Mouse (Mus musculus) c-Kit-positive CD71-positive TER-119-negative erythroid progenitor cells, embryonic 14.5 days (primary cell): ENCODE measurements around the gene Ninj1.

Experiments
- DNase-seq: peaks from one replicate; pipeline ENCODE4 v3.0.0-alpha.2; 2013; ENCODE audit warnings: low read depth

Gene Ninj1

DNA sequence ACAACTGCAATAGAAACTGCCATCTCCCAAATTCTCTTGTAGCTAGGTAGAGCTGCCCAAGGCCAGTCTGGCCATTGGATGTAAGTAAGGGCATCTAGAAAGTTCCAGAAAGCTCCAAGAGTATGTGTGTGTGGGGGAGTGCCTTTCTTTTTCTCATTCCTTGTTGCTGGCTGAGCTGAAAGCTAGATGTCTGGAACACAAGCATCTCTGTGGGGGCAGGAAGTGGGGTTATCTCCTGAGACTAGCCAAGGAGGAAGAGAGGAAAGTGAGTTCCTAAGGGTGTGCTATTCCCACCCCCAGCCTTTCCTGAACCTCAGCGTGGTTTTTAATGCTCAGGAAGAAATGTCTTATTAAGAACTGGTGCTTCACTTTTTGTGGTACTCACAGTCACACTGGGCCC is 15.6 kb upstream of the Ninj1 start:
- no peak for DNase-seq

- no peak for DNase-seq
Observed at GRCm38 (mm10) chr13:49172335-49172734, 14.9 kb upstream of the Ninj1 start.

- peak; percentile 56 for DNase-seq
Observed at GRCm38 (mm10) chr13:49172971-49173596, 14.2 kb upstream of the Ninj1 start.

- no peak for DNase-seq
Observed at GRCm38 (mm10) chr13:49175509-49175908, 11.8 kb upstream of the Ninj1 start.

DNA sequence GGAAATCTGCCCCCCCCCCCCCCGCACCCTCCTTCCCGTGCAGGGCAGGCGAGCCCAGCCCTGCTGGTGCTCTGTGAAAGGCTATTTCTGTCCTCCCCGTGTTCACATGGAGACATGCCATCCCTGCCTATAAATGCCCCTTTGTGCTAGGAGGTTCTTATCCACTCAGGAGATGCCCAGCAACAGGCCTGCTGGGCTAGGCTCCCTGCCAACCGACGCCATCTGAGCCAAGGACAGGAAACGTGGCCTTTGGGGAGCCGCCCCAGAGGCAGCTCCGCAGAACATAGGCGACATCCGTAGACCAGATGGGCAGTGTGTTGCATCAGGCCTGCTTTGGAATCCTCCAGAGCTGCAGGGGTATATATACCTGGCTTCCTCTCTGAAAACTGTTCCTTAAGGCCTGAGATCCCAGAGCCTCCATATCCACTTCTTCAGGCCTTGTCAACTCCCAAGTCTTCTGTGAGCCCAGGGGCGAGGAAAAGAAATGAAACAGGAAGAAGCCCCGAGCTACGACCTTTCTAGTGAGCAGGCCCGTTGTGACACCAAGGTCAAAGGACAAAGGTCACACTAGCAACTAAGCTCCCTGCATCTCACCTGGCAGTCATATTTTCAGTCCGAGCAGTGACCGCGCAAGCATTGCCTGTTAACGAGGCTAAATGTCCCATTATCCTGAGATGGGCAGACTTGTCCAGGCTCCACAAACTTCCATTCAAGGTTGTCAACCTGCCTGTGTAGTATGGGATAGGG is 8.3 kb upstream of the Ninj1 start:
- no peak for DNase-seq

GRCm38 (mm10) chr13:49180274-49180673 is 7.0 kb upstream of the Ninj1 start:
- no peak for DNase-seq

GRCm38 (mm10) chr13:49180691-49181090 is 6.6 kb upstream of the Ninj1 start:
- DNase-seq = no peak

- no peak for DNase-seq
Observed at GRCm38 (mm10) chr13:49181411-49181984, 5.8 kb upstream of the Ninj1 start.

GRCm38 (mm10) chr13:49183161-49183560 is 4.1 kb upstream of the Ninj1 start:
- no peak for DNase-seq

DNA sequence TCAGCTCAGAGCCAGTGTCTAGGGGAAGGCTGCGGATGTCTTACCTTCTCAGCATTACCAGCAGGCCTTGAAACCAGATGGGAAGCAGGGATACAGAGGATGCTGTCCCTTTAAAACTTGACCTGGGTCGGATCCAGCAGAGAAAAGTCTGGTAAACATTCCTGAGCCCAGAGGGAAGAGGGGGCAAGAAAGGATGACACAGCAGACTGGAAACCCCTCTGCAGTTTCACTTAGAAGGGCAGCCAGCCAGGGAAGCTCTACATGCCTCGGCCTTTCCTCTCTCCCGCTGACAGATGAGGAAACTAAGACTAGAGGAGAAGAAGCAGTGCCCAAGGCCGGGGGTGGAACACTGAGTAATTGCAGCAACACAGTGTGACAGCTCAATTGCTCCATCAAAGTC is 3.6 kb upstream of the Ninj1 start:
- no peak for DNase-seq

- no peak for DNase-seq
Observed at GRCm38 (mm10) chr13:49186798-49187287, 442 bp upstream of the Ninj1 start.

DNA sequence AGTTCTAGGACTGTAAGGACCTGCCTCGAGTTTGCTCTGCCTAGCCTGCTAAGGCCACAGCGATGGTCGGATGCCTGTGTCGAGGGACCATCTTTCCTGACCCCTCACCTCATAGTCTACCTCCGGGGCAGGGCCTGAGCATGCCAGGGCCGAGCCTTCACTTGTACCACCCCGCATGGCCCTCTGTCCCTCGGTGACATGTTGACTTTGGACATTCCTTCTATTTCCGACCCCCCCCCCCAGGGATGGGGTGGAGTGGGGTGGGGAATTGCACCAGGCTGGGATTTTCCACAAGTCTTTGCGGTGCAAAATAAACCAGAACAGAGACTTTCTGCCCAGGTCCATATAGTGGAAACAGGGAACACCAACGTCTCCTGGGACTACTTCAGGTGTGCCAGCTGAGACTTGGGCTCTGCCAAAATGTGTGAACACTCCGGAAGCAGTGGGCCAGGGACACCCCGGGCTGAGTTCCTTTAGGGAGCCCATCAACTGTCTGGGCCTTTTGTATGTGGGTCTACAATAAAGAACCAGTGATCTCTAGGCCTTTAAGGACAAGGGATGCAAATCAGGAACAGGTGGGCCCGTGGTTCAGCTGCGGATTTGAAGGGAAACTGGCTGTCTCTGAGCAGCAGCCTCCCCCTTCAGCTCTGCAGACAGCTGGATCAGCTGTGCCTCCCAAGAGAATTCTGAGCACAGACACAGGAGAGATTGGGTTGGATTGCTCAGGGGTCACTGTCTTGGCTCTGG is 1.1 kb downstream of the Ninj1 start:
- DNase-seq = no peak

GRCm38 (mm10) chr13:49188966-49189360 is 1.7 kb downstream of the Ninj1 start:
- DNase-seq = no peak

DNA sequence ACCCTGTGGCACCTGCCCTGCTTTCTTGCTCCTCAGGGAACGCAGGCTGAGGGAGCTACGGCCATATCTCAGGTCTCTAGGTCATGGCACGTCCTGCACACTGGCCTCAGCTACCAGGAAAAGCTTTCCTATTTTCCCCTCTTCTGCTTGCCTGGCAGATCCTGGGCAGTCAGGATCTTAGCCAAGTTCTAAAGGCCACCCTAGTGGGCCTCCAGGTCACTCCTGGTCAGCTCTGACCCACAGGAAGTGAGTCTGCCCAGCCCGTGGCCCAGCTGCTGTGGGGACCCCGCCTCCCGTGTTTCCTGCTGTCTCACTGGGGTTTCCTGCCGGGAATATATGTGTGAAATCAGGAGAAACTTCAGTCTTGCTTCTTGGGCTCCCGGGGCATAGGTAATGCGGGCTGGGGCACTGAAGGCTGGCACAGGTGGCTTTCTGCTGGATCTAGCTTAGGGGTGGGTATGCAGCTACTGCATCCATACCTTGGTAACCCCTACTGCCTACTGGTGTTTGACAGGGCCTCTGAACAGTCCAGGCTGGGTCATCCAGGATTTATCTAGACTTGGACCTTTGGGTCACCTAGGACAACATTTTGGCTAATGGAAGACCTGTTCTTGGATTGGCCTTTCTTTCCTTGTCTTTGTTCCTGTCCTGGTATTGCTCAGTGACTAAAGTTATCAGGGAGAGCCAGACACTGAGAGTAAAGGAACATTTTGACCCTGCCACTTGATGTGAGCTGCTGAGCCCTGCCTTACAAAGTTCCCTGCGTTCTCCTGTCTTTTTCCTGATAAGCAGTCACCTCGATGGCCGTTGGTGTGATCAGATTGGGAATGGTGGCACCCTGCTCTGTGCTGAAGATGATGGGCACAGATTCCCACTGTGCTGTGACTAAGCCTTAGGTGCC is 2.9 kb downstream of the Ninj1 start:
- no peak for DNase-seq

- DNase-seq = no peak
Observed at GRCm38 (mm10) chr13:49190876-49191672, 3.8 kb downstream of the Ninj1 start.

GRCm38 (mm10) chr13:49191673-49192035 is 4.4 kb downstream of the Ninj1 start:
- DNase-seq = no peak

- DNase-seq = no peak
Observed at GRCm38 (mm10) chr13:49192156-49192855, 5.0 kb downstream of the Ninj1 start.

GRCm38 (mm10) chr13:49193650-49194049 is 6.4 kb downstream of the Ninj1 start:
- no peak for DNase-seq

DNA sequence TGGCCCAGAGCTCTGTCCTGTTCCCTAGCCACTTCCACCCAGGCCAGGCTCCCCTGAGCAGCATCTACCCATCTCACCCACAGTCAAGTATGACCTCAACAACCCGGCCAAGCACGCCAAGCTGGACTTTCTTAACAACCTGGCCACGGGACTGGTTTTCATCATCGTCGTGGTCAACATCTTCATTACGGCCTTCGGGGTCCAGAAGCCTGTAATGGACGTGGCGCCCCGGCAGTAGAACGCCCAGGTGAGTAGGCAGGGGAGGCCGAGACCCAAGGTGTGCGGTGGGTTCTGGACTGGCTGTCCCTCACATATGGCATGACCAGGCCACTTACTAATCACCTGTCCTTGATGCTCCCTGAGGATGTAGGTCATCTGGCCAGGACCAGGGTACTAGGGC is 7.5 kb downstream of the Ninj1 start:
- DNase-seq = no peak

- DNase-seq = no peak
Observed at GRCm38 (mm10) chr13:49195651-49196050, 8.4 kb downstream of the Ninj1 start.
